In genomic region chr4:88739036-88739435, GRCm38 (mm10) we compare ENCODE assay signal across 27 mouse cellular contexts. TPM values are rescaled to one million over a fixed set of nuclear protein-coding genes. Genes with fewer than 3 reads are reported as not detected.
DNase-seq lines count a peak whose midpoint lies in the region; ATAC-seq lines count a peak whose summit lies in the region.
"Had no signal": no experiment of that assay in that cellular context is flagged by ENCODE, and none has a peak within 500 bp of the region (broad histone marks: within the 10 kb centered on the region; RNA-seq: fewer than 3 reads in every experiment).

No protein-coding gene starts in this region.

- no peak overlapping the region for H3K27ac ChIP-seq in midbrain, embryonic 11.5 days (ENCODE audit: low read depth, low read length)
- no peak overlapping the region for H3K27ac ChIP-seq in midbrain, embryonic 14.5 days (replicated peaks; ENCODE audit: low read depth, low read length)
- H3K27ac ChIP-seq: embryonic facial prominence, embryonic 12.5 days; embryonic facial prominence, embryonic 15.5 days; forebrain, embryonic 12.5 days; forebrain, embryonic 15.5 days; hindbrain, embryonic 12.5 days; hindbrain, embryonic 15.5 days had no signal

- no peak overlapping the region for H3K4me2 ChIP-seq in midbrain, embryonic 11.5 days
- no peak overlapping the region for H3K4me2 ChIP-seq in midbrain, embryonic 14.5 days (ENCODE audit: low read length)
- H3K4me2 ChIP-seq: embryonic facial prominence, embryonic 12.5 days; embryonic facial prominence, embryonic 15.5 days; forebrain, embryonic 12.5 days; forebrain, embryonic 15.5 days; heart, embryonic 11.5 days; hindbrain, embryonic 12.5 days; hindbrain, embryonic 15.5 days had no signal

- H3K27me3 ChIP-seq in midbrain, embryonic 11.5 days (ENCODE audit: control insufficient read depth, insufficient read depth, low read length), result no peaks in the 10 kb centered on the region
- no peaks in the 10 kb centered on the region for H3K27me3 ChIP-seq in midbrain, embryonic 14.5 days (ENCODE audit: control insufficient read depth, insufficient read depth, low read length)
- H3K27me3 ChIP-seq: embryonic facial prominence, embryonic 12.5 days; embryonic facial prominence, embryonic 15.5 days; forebrain, embryonic 12.5 days; forebrain, embryonic 15.5 days; hindbrain, embryonic 12.5 days; hindbrain, embryonic 15.5 days had no signal

- no peaks in the 10 kb centered on the region for H3K36me3 ChIP-seq in midbrain, embryonic 11.5 days (ENCODE audit: control insufficient read depth, insufficient read depth, low read length)
- no peaks in the 10 kb centered on the region for H3K36me3 ChIP-seq in midbrain, embryonic 14.5 days (ENCODE audit: control insufficient read depth, insufficient read depth, low read length)
- H3K36me3 ChIP-seq: embryonic facial prominence, embryonic 12.5 days; embryonic facial prominence, embryonic 15.5 days; forebrain, embryonic 12.5 days; forebrain, embryonic 15.5 days; hindbrain, embryonic 12.5 days; hindbrain, embryonic 15.5 days had no signal

- WGBS in midbrain, embryonic 11.5 days, result 92% methylated on average over 6 of the region's 6 CpGs
- 91% methylated on average over 6 of the region's 6 CpGs for WGBS in midbrain, embryonic 14.5 days

- H3K4me1 ChIP-seq in midbrain, embryonic 11.5 days (ENCODE audit: control insufficient read depth, insufficient read depth, low read length), result no peaks in the 10 kb centered on the region
- no peaks in the 10 kb centered on the region for H3K4me1 ChIP-seq in midbrain, embryonic 14.5 days (ENCODE audit: control insufficient read depth, insufficient read depth, low read length)
- H3K4me1 ChIP-seq: embryonic facial prominence, embryonic 12.5 days; embryonic facial prominence, embryonic 15.5 days; forebrain, embryonic 12.5 days; forebrain, embryonic 15.5 days; hindbrain, embryonic 12.5 days; hindbrain, embryonic 15.5 days had no signal

- H3K4me3 ChIP-seq in midbrain, embryonic 11.5 days (ENCODE audit: low read depth, low read length), result no peak overlapping the region
- H3K4me3 ChIP-seq in midbrain, embryonic 14.5 days (replicated peaks; ENCODE audit: low read depth, low read length), result no peak overlapping the region
- H3K4me3 ChIP-seq: embryonic facial prominence, embryonic 12.5 days; embryonic facial prominence, embryonic 15.5 days; forebrain, embryonic 12.5 days; forebrain, embryonic 15.5 days; hindbrain, embryonic 12.5 days; hindbrain, embryonic 15.5 days had no signal

- peak; percentile 54 for DNase-seq in midbrain, embryonic 11.5 days (ENCODE audit: low spot score, missing footprints)
- DNase-seq in midbrain, embryonic 14.5 days, result no peak
- DNase-seq in ovary, postnatal 36 days (ENCODE audit: low spot score), result no peak
- DNase-seq in c-Kit-positive CD71-positive TER-119-positive erythroid progenitor cells, embryonic 14.5 days (ENCODE audit: low spot score), result no peak
- DNase-seq: cerebellum, adult 9-10 months had no signal

- no peak for ATAC-seq in midbrain, embryonic 11.5 days (ENCODE audit: low FRiP score)
- no peak for ATAC-seq in midbrain, embryonic 14.5 days (ENCODE audit: low FRiP score, low TSS enrichment)
- ATAC-seq in megakaryocyte, adult 5-6 weeks (ENCODE audit: poor library complexity, severe bottlenecking), result peak; percentile 78
- ATAC-seq in neutrophil, adult 5-6 weeks (ENCODE audit: extremely low read depth, insufficient number of reproducible peaks, low FRiP score, poor library complexity, severe bottlenecking), result 0 out of 2 replicates have a peak, but pooled peaks have one; percentile 39
- ATAC-seq: forebrain, embryonic 15.5 days had no signal

- no peaks in the 10 kb centered on the region for H3K9me3 ChIP-seq in midbrain, embryonic 11.5 days (ENCODE audit: control insufficient read depth, low read length)
- H3K9me3 ChIP-seq in midbrain, embryonic 14.5 days (ENCODE audit: control insufficient read depth, low read length), result no peaks in the 10 kb centered on the region
- H3K9me3 ChIP-seq: embryonic facial prominence, embryonic 12.5 days; embryonic facial prominence, embryonic 15.5 days; forebrain, embryonic 12.5 days; forebrain, embryonic 15.5 days; hindbrain, embryonic 12.5 days; hindbrain, embryonic 15.5 days had no signal

- no peak overlapping the region for H3K9ac ChIP-seq in midbrain, embryonic 11.5 days (ENCODE audit: low read length)
- H3K9ac ChIP-seq in midbrain, embryonic 14.5 days (replicated peaks; ENCODE audit: low read length), result no peak overlapping the region
- H3K9ac ChIP-seq: embryonic facial prominence, embryonic 12.5 days; embryonic facial prominence, embryonic 15.5 days; forebrain, embryonic 12.5 days; forebrain, embryonic 15.5 days; hindbrain, embryonic 12.5 days; hindbrain, embryonic 15.5 days had no signal

RNA-seq across cellular contexts. Expression of gene Gm13271, which starts 15.6 kb away (rescaled TPM):
- polyA plus RNA-seq in midbrain, embryonic 11.5 days (2014; fragmentation: Nextera tagmentation; extraction: Ambion mirVana), result not detected in 2 replicates
- polyA plus RNA-seq in midbrain, embryonic 14.5 days (2014; fragmentation: Nextera tagmentation; extraction: Ambion mirVana), result not detected in 2 replicates
- not detected in 2 replicates for total RNA-seq in megakaryocyte, adult 5-6 weeks (2015)
- total RNA-seq in megakaryocyte, adult 5-6 weeks (2017), result not detected in 2 replicates
- total RNA-seq in neutrophil, adult 5-6 weeks (2017), result not detected in 2 replicates
- total RNA-seq: adrenal gland, adult 2 months; adrenal gland, postnatal 25 days; gastrocnemius, postnatal 10 days; gastrocnemius, postnatal 36 days; heart, adult 8-10 months; heart, postnatal 25 days; hematopoietic stem cell, adult 5-6 weeks; MEL had no signal
- polyA plus RNA-seq: adrenal gland, adult 2 months; brain, embryonic 14.5 days; CD4-positive, CD25-positive, alpha-beta regulatory T cell, adult 4 months; embryonic facial prominence, embryonic 12.5 days; embryonic facial prominence, embryonic 15.5 days; forebrain, embryonic 12.5 days; forebrain, embryonic 15.5 days; heart, embryonic 11.5 days; heart, embryonic 14.5 days; heart, postnatal 0 days; hindbrain, embryonic 12.5 days; hindbrain, embryonic 15.5 days; intestine, embryonic 14.5 days had no signal

RNA-seq across cellular contexts. Expression of gene Klhl9, which starts 16.8 kb away (rescaled TPM):
- polyA plus RNA-seq in midbrain, embryonic 11.5 days (2014; fragmentation: Nextera tagmentation; extraction: Ambion mirVana), result 153 and 169 TPM in 2 replicates
- polyA plus RNA-seq in midbrain, embryonic 14.5 days (2014; fragmentation: Nextera tagmentation; extraction: Ambion mirVana), result 137 and 177 TPM in 2 replicates
- total RNA-seq in megakaryocyte, adult 5-6 weeks (2015), result 56.7 and 61.1 TPM in 2 replicates
- total RNA-seq in megakaryocyte, adult 5-6 weeks (2017), result 83.8 and 85.5 TPM in 2 replicates
- 45.5 and 48.4 TPM in 2 replicates for total RNA-seq in neutrophil, adult 5-6 weeks (2017)

RNA-seq across cellular contexts. Expression of gene Gm26566, which starts 17.4 kb away (rescaled TPM):
- polyA plus RNA-seq in midbrain, embryonic 11.5 days (2014; fragmentation: Nextera tagmentation; extraction: Ambion mirVana), result 1.4 and 1.6 TPM in 2 replicates
- polyA plus RNA-seq in midbrain, embryonic 14.5 days (2014; fragmentation: Nextera tagmentation; extraction: Ambion mirVana), result 1.8 and 2.2 TPM in 2 replicates
- not detected in 2 replicates for total RNA-seq in megakaryocyte, adult 5-6 weeks (2015)
- 0.55 TPM in 1 of 2 replicates, not detected in the other for total RNA-seq in megakaryocyte, adult 5-6 weeks (2017)
- 0.93 TPM in 1 of 2 replicates, not detected in the other for total RNA-seq in neutrophil, adult 5-6 weeks (2017)
- total RNA-seq: hematopoietic stem cell, adult 5-6 weeks had no signal
- polyA plus RNA-seq: CD4-positive, CD25-positive, alpha-beta regulatory T cell, adult 4 months had no signal

RNA-seq across cellular contexts. Expression of gene Gm13283, which starts 20.9 kb away (rescaled TPM):
- polyA plus RNA-seq in midbrain, embryonic 11.5 days (2014; fragmentation: Nextera tagmentation; extraction: Ambion mirVana), result 0.15 TPM in 1 of 2 replicates, not detected in the other
- polyA plus RNA-seq in midbrain, embryonic 14.5 days (2014; fragmentation: Nextera tagmentation; extraction: Ambion mirVana), result not detected in 2 replicates
- total RNA-seq in megakaryocyte, adult 5-6 weeks (2015), result not detected in 2 replicates
- total RNA-seq in megakaryocyte, adult 5-6 weeks (2017), result 0.18 and 0.20 TPM in 2 replicates
- 0.35 TPM in 1 of 2 replicates, not detected in the other for total RNA-seq in neutrophil, adult 5-6 weeks (2017)
- total RNA-seq: adrenal gland, adult 2 months; adrenal gland, postnatal 25 days; gastrocnemius, postnatal 10 days; gastrocnemius, postnatal 36 days; heart, adult 8-10 months; heart, postnatal 25 days; hematopoietic stem cell, adult 5-6 weeks; MEL had no signal
- polyA plus RNA-seq: adrenal gland, adult 2 months; brain, embryonic 14.5 days; forebrain, embryonic 15.5 days had no signal

RNA-seq across cellular contexts. Expression of gene Gm13290, which starts 34.6 kb away (rescaled TPM):
- polyA plus RNA-seq in midbrain, embryonic 11.5 days (2014; fragmentation: Nextera tagmentation; extraction: Ambion mirVana), result not detected in 2 replicates
- not detected in 2 replicates for polyA plus RNA-seq in midbrain, embryonic 14.5 days (2014; fragmentation: Nextera tagmentation; extraction: Ambion mirVana)
- total RNA-seq in megakaryocyte, adult 5-6 weeks (2015), result not detected in 2 replicates
- total RNA-seq in megakaryocyte, adult 5-6 weeks (2017), result not detected in 2 replicates
- not detected in 2 replicates for total RNA-seq in neutrophil, adult 5-6 weeks (2017)
- total RNA-seq: adrenal gland, adult 2 months; adrenal gland, postnatal 25 days; gastrocnemius, postnatal 10 days; gastrocnemius, postnatal 36 days; heart, adult 8-10 months; heart, postnatal 25 days; hematopoietic stem cell, adult 5-6 weeks; MEL had no signal
- polyA plus RNA-seq: adrenal gland, adult 2 months; brain, embryonic 14.5 days; CD4-positive, CD25-positive, alpha-beta regulatory T cell, adult 4 months; forebrain, embryonic 12.5 days; forebrain, embryonic 15.5 days; heart, embryonic 11.5 days; heart, embryonic 14.5 days; hindbrain, embryonic 12.5 days; hindbrain, embryonic 15.5 days; intestine, embryonic 14.5 days had no signal

Comparison
In these comparisons a context has a peak if more than half of its experiments do, and no peak if none do; other contexts are left out.
1. ATAC-seq: peak in megakaryocyte, adult 5-6 weeks (single experiment) and neutrophil, adult 5-6 weeks (single experiment); none in midbrain, embryonic 11.5 days (single experiment) and midbrain, embryonic 14.5 days (single experiment).